Mouse (Mus musculus): ENCODE results near the gene Rmdn2. TPM values are rescaled to one million over a fixed set of nuclear protein-coding genes. Genes with fewer than 3 reads are reported as not detected.

Gene Rmdn2
- polyA plus RNA-seq, 1 experiment from 2014 or later, result 18.6 TPM

- Histone ChIP-seq H3K27me3 (ENCODE audit: insufficient read depth, poor library complexity, severe bottlenecking) (no peaks in the 10 kb centered on the region), H3K27ac (no peak overlapping the region), H3K36me3 (no peaks in the 10 kb centered on the region), H3K9me3 (no peaks in the 10 kb centered on the region), H3K4me1 (peaks cover 25% of the 10 kb centered on the region), H3K4me3 (no peak overlapping the region)
- no peak for DNase-seq (ENCODE audit: low spot score)
- 51% methylated on average over 8 of the region's 8 CpGs for WGBS
These were observed 12.8 kb upstream of the Rmdn2 start for GRCm38 (mm10) chr17:79598596-79599577.

- no peaks in the 10 kb centered on the region for H3K27me3 ChIP-seq (ENCODE audit: insufficient read depth, poor library complexity, severe bottlenecking)
- H3K36me3 ChIP-seq, result no peaks in the 10 kb centered on the region
- H3K9me3 ChIP-seq, result no peaks in the 10 kb centered on the region
- no peak overlapping the region for H3K4me3 ChIP-seq
- H3K27ac ChIP-seq, result no peak overlapping the region
- DNase-seq (ENCODE audit: low spot score), result no peak
- H3K4me1 ChIP-seq, result peaks cover 25% of the 10 kb centered on the region
- WGBS, result 61% methylated on average over 4 of the region's 4 CpGs
These were observed 11.6 kb upstream of the Rmdn2 start for GRCm38 (mm10) chr17:79600108-79600507.

- no peak for DNase-seq (ENCODE audit: low spot score)
- Histone ChIP-seq H3K4me1 (peaks cover 25% of the 10 kb centered on the region), H3K27me3 (ENCODE audit: insufficient read depth, poor library complexity, severe bottlenecking) (no peaks in the 10 kb centered on the region), H3K4me3 (no peak overlapping the region), H3K9me3 (no peaks in the 10 kb centered on the region), H3K27ac (no peak overlapping the region), H3K36me3 (no peaks in the 10 kb centered on the region)
- WGBS, result 47% methylated on average over 5 of the region's 5 CpGs
These were observed 9.3 kb upstream of the Rmdn2 start for GRCm38 (mm10) chr17:79602381-79602780.

- no peaks in the 10 kb centered on the region for H3K36me3 ChIP-seq
- no peak overlapping the region for H3K4me3 ChIP-seq
- H3K27me3 ChIP-seq (ENCODE audit: insufficient read depth, poor library complexity, severe bottlenecking), result no peaks in the 10 kb centered on the region
- H3K27ac ChIP-seq, result no peak overlapping the region
- no peaks in the 10 kb centered on the region for H3K9me3 ChIP-seq
- DNase-seq (ENCODE audit: low spot score), result no peak
- 81% methylated on average over 7 of the region's 7 CpGs for WGBS
- peaks cover 20% of the 10 kb centered on the region for H3K4me1 ChIP-seq
These were observed 8.2 kb upstream of the Rmdn2 start for GRCm38 (mm10) chr17:79603427-79603826.

- H3K9me3 ChIP-seq, result no peaks in the 10 kb centered on the region
- no peaks in the 10 kb centered on the region for H3K27me3 ChIP-seq (ENCODE audit: insufficient read depth, poor library complexity, severe bottlenecking)
- H3K4me1 ChIP-seq, result peaks cover 7% of the 10 kb centered on the region; the same call in 1 of the 2 replicates
- no peak overlapping the region for H3K27ac ChIP-seq
- no peak overlapping the region for H3K4me3 ChIP-seq
- no peak for DNase-seq (ENCODE audit: low spot score)
- 75% methylated on average over 2 of the region's 2 CpGs for WGBS
- no peaks in the 10 kb centered on the region for H3K36me3 ChIP-seq
These were observed 5.9 kb upstream of the Rmdn2 start for GRCm38 (mm10) chr17:79605794-79606193.

- Histone ChIP-seq H3K4me3 (no peak overlapping the region), H3K27me3 (ENCODE audit: insufficient read depth, poor library complexity, severe bottlenecking) (no peaks in the 10 kb centered on the region), H3K27ac (no peak overlapping the region), H3K36me3 (no peaks in the 10 kb centered on the region), H3K4me1 (peaks cover 4% of the 10 kb centered on the region; the same call in 1 of the 2 replicates), H3K9me3 (no peaks in the 10 kb centered on the region)
- WGBS, result 91% methylated on average over 1 of the region's 1 CpGs
- no peak for DNase-seq (ENCODE audit: low spot score)
These were observed 2.0 kb upstream of the Rmdn2 start for GRCm38 (mm10) chr17:79609697-79610096.

GRCm38 (mm10) chr17:79610163-79610755 is 1.4 kb upstream of the Rmdn2 start:
- Histone ChIP-seq H3K27me3 (ENCODE audit: insufficient read depth, poor library complexity, severe bottlenecking) (no peaks in the 10 kb centered on the region), H3K4me1 (peaks cover 4% of the 10 kb centered on the region; the same call in 1 of the 2 replicates), H3K9me3 (no peaks in the 10 kb centered on the region), H3K4me3 (no peak overlapping the region), H3K36me3 (no peaks in the 10 kb centered on the region), H3K27ac (no peak overlapping the region)
- DNase-seq (ENCODE audit: low spot score), result no peak
- 66% methylated on average over 9 of the region's 9 CpGs for WGBS

- peak overlapping the region; percentile 99 for H3K27ac ChIP-seq
- H3K4me1 ChIP-seq, result peaks cover 6% of the 10 kb centered on the region
- WGBS, result 2% methylated on average over 56 of the region's 57 CpGs
- H3K27me3 ChIP-seq (ENCODE audit: insufficient read depth, poor library complexity, severe bottlenecking), result no peaks in the 10 kb centered on the region
- DNase-seq (ENCODE audit: low spot score), result peak; percentile 91
- H3K36me3 ChIP-seq, result no peaks in the 10 kb centered on the region
- peak overlapping the region; percentile 91 for H3K4me3 ChIP-seq
- no peaks in the 10 kb centered on the region for H3K9me3 ChIP-seq
These were observed 3.3 kb downstream of the Rmdn2 start for GRCm38 (mm10) chr17:79614691-79615588.

GRCm38 (mm10) chr17:79615897-79616296 is 4.2 kb downstream of the Rmdn2 start:
- DNase-seq (ENCODE audit: low spot score), result no peak
- 86% methylated on average over 9 of the region's 9 CpGs for WGBS
- no peaks in the 10 kb centered on the region for H3K36me3 ChIP-seq
- H3K4me3 ChIP-seq, result peak overlapping the region; percentile 91
- no peaks in the 10 kb centered on the region for H3K9me3 ChIP-seq
- peak overlapping the region; percentile 99 for H3K27ac ChIP-seq
- peaks cover 2% of the 10 kb centered on the region; the same call in 1 of the 2 replicates for H3K4me1 ChIP-seq
- H3K27me3 ChIP-seq (ENCODE audit: insufficient read depth, poor library complexity, severe bottlenecking), result no peaks in the 10 kb centered on the region

- H3K9me3 ChIP-seq, result no peaks in the 10 kb centered on the region
These were observed 5.0 kb downstream of the Rmdn2 start for GRCm38 (mm10) chr17:79616621-79617020.

GRCm38 (mm10) chr17:79618455-79618854 is 6.8 kb downstream of the Rmdn2 start:
- Histone ChIP-seq H3K36me3 (0 out of 2 replicates have a peak, but pooled peaks cover 2% of the 10 kb centered on the region), H3K27ac (no peak overlapping the region), H3K4me1 (peaks cover 2% of the 10 kb centered on the region; the same call in 1 of the 2 replicates), H3K27me3 (ENCODE audit: insufficient read depth, poor library complexity, severe bottlenecking) (no peaks in the 10 kb centered on the region), H3K9me3 (no peaks in the 10 kb centered on the region), H3K4me3 (no peak overlapping the region)
- 83% methylated on average over 10 of the region's 10 CpGs for WGBS
- DNase-seq (ENCODE audit: low spot score), result no peak

More at GRCm38 (mm10) chr17:79616621-79617020, 5.0 kb downstream of the Rmdn2 start:
- 84% methylated on average over 4 of the region's 4 CpGs for WGBS
- no peaks in the 10 kb centered on the region for H3K36me3 ChIP-seq
- H3K27ac ChIP-seq, result no peak overlapping the region
- peaks cover 2% of the 10 kb centered on the region; the same call in 1 of the 2 replicates for H3K4me1 ChIP-seq
- no peaks in the 10 kb centered on the region for H3K27me3 ChIP-seq (ENCODE audit: insufficient read depth, poor library complexity, severe bottlenecking)
- DNase-seq (ENCODE audit: low spot score), result no peak
- H3K4me3 ChIP-seq, result no peak overlapping the region

GRCm38 (mm10) chr17:79618984-79619383 is 7.3 kb downstream of the Rmdn2 start:
- Histone ChIP-seq H3K9me3 (no peaks in the 10 kb centered on the region), H3K4me1 (peaks cover 2% of the 10 kb centered on the region; the same call in 1 of the 2 replicates), H3K27ac (no peak overlapping the region), H3K36me3 (0 out of 2 replicates have a peak, but pooled peaks cover 2% of the 10 kb centered on the region), H3K27me3 (ENCODE audit: insufficient read depth, poor library complexity, severe bottlenecking) (no peaks in the 10 kb centered on the region), H3K4me3 (no peak overlapping the region)
- no peak for DNase-seq (ENCODE audit: low spot score)
- 91% methylated on average over 5 of the region's 5 CpGs for WGBS

Data from heart, embryonic 10.5 days (tissue).